8 mouse cellular contexts compared by ENCODE assay signal in the genomic region with DNA sequence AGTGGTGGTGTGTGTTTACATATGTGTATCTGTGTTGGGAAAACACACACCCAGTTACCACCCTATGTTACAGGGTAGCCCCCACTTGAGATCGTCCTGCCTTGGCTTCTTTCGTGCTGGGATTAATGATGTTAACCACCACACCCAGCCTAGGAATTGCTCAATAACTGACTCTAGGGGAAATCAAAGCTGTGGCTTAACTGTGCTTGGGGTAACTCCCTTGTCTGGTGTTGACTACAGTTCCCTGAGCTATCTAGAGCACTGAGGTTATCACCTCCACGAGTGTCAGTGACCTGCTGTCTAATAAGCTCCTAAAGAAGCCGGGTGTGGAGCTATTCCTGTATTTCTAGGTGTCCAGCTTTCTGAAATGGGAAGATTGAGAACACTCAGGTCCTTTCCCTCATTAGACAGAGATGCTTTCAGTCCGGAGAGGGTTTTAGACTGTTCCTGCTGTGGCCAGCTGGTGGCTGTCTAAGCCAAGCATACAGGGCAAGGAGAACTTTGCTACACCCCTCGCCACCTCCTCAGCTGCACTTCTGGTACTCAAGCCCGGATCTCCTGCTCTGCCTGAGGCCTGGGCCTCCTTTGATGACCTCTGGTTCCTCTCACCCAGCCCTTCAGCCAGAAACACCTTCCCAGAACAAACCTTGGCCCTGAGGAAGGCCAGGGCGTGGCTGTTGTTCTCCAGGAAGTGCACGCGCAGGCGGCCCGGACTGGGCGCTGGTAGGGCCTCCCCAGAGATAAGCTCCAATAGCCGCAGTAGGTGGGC. TPM values are rescaled to one million over a fixed set of nuclear protein-coding genes. Genes with fewer than 3 reads are reported as not detected.
DNase-seq lines count a peak whose midpoint lies in the region; ATAC-seq and TF ChIP-seq lines count a peak whose summit lies in the region.

No protein-coding gene starts in this region.

- intact Hi-C loops in heart, adult 2 months (cut with DNase I) = loop anchor here (1.0 to 5.0 kb wide), 2 partner anchors 86 to 198 kb away; no protein-coding TSS in a partner anchor

- H3K27me3 ChIP-seq in hindbrain, postnatal 0 days (ENCODE audit: insufficient read depth, low read length) = no peaks in the 10 kb centered on the region
- H3K27me3 ChIP-seq in hindbrain, embryonic 13.5 days = no peaks in the 10 kb centered on the region
- peaks cover 13% of the 10 kb centered on the region for H3K27me3 ChIP-seq in G1E (ENCODE audit: insufficient read depth, low read length)
- no peaks in the 10 kb centered on the region for H3K27me3 ChIP-seq in heart, adult 2 months (ENCODE audit: control insufficient read depth, insufficient read depth, low read length)
- H3K27me3 ChIP-seq in limb, embryonic 14.5 days (ENCODE audit: control insufficient read depth, insufficient read depth, low read length) = no peaks in the 10 kb centered on the region
- no peaks in the 10 kb centered on the region for H3K27me3 ChIP-seq in stomach, embryonic 16.5 days (ENCODE audit: control insufficient read depth, insufficient read depth, low read length)

- peak; percentile 69 for TF ChIP-seq CTCF in hindbrain, postnatal 0 days (IDR thresholded peaks at IDR 0.05; ENCODE audit: low read depth)
- TF ChIP-seq CTCF in G1E (IDR thresholded peaks at IDR 0.05; ENCODE audit: low read depth, low read length) = no peak
- peak; percentile 87 for TF ChIP-seq CTCF in heart, adult 2 months (IDR thresholded peaks at IDR 0.05)

- peak; percentile 33 for DNase-seq in hindbrain, postnatal 0 days (ENCODE audit: low spot score)
- peak; percentile 50 for DNase-seq in G1E (ENCODE audit: low spot score)
- DNase-seq in heart, adult 2 months = peak; percentile 73
- no peak for DNase-seq in limb, embryonic 14.5 days (ENCODE audit: low spot score)
- no peak for DNase-seq in left cerebral cortex, adult 9 months (ENCODE audit: low spot score in 2 of 2)
- DNase-seq in cerebellum, postnatal 36 days = no peak

- no peak overlapping the region for H3K27ac ChIP-seq in hindbrain, postnatal 0 days
- no peak overlapping the region for H3K27ac ChIP-seq in hindbrain, embryonic 13.5 days
- H3K27ac ChIP-seq in heart, adult 2 months = peak overlapping the region; percentile 49; the same call in 1 of the 2 replicates
- H3K27ac ChIP-seq in limb, embryonic 14.5 days (replicated peaks; ENCODE audit: low read depth, low read length) = no peak overlapping the region
- peak overlapping the region; percentile 36; the same call in 1 of the 2 replicates for H3K27ac ChIP-seq in stomach, embryonic 16.5 days (ENCODE audit: low read length)

- H3K4me3 ChIP-seq in hindbrain, postnatal 0 days (ENCODE audit: low read length) = no peak overlapping the region
- no peak overlapping the region for H3K4me3 ChIP-seq in hindbrain, embryonic 13.5 days
- H3K4me3 ChIP-seq in G1E (ENCODE audit: low read depth, low read length) = no peak overlapping the region; the same call in 1 of the 2 replicates
- no peak overlapping the region for H3K4me3 ChIP-seq in heart, adult 2 months
- no peak overlapping the region for H3K4me3 ChIP-seq in limb, embryonic 14.5 days (replicated peaks; ENCODE audit: low read length)
- H3K4me3 ChIP-seq in stomach, embryonic 16.5 days (replicated peaks; ENCODE audit: low read length) = no peak overlapping the region

- peak; percentile 73 for TF ChIP-seq EP300 in heart, adult 2 months (IDR thresholded peaks at IDR 0.05; ENCODE audit: insufficient read depth, low read depth, low read length)

- no peak for TF ChIP-seq POLR2A in heart, adult 2 months (IDR thresholded peaks at IDR 0.05; ENCODE audit: insufficient read depth, low read depth, low read length)
- no peak for TF ChIP-seq POLR2A in limb, embryonic 14.5 days (IDR thresholded peaks at IDR 0.05; ENCODE audit: borderline replicate concordance, extremely low read depth, insufficient read depth, insufficient read length)

- H3K4me1 ChIP-seq in hindbrain, postnatal 0 days (ENCODE audit: insufficient read depth, low read length) = no peaks in the 10 kb centered on the region
- no peaks in the 10 kb centered on the region for H3K4me1 ChIP-seq in hindbrain, embryonic 13.5 days (replicated peaks)
- peaks cover 15% of the 10 kb centered on the region for H3K4me1 ChIP-seq in G1E (ENCODE audit: insufficient read depth, low read depth, low read length)
- H3K4me1 ChIP-seq in heart, adult 2 months (ENCODE audit: control insufficient read depth, insufficient read depth, low read length) = no peaks in the 10 kb centered on the region
- H3K4me1 ChIP-seq in limb, embryonic 14.5 days (ENCODE audit: control insufficient read depth, insufficient read depth, low read length) = no peaks in the 10 kb centered on the region
- peaks cover 7% of the 10 kb centered on the region; the same call in 1 of the 2 replicates for H3K4me1 ChIP-seq in stomach, embryonic 16.5 days (ENCODE audit: control insufficient read depth, insufficient read depth, low read length)

- WGBS in hindbrain, postnatal 0 days = 84% methylated on average over 14 of the region's 14 CpGs
- WGBS in hindbrain, embryonic 13.5 days = 81% methylated on average over 14 of the region's 14 CpGs
- 25% methylated on average over 14 of the region's 14 CpGs for WGBS in heart, adult 2 months
- WGBS in limb, embryonic 14.5 days = 73% methylated on average over 14 of the region's 14 CpGs
- 52% methylated on average over 14 of the region's 14 CpGs for WGBS in stomach, embryonic 16.5 days

- H3K9me3 ChIP-seq in hindbrain, postnatal 0 days (ENCODE audit: low read length) = no peaks in the 10 kb centered on the region
- no peaks in the 10 kb centered on the region for H3K9me3 ChIP-seq in hindbrain, embryonic 13.5 days
- peaks cover 3% of the 10 kb centered on the region; the same call in 1 of the 2 replicates for H3K9me3 ChIP-seq in G1E (replicated peaks)
- no peaks in the 10 kb centered on the region for H3K9me3 ChIP-seq in limb, embryonic 14.5 days (ENCODE audit: control insufficient read depth, low read length)
- no peaks in the 10 kb centered on the region; the same call in 1 of the 2 replicates for H3K9me3 ChIP-seq in stomach, embryonic 16.5 days (replicated peaks; ENCODE audit: control insufficient read depth, low read length)

- no peak overlapping the region for H3K4me2 ChIP-seq in hindbrain, postnatal 0 days (ENCODE audit: low read depth, low read length)
- H3K4me2 ChIP-seq in hindbrain, embryonic 13.5 days = no peak overlapping the region
- H3K4me2 ChIP-seq in limb, embryonic 14.5 days (replicated peaks; ENCODE audit: low read depth, low read length, severe bottlenecking) = no peak overlapping the region
- no peak overlapping the region for H3K4me2 ChIP-seq in stomach, embryonic 16.5 days (ENCODE audit: low read depth, low read length)

- no peaks in the 10 kb centered on the region for H3K36me3 ChIP-seq in hindbrain, postnatal 0 days (ENCODE audit: insufficient read depth, low read length)
- H3K36me3 ChIP-seq in hindbrain, embryonic 13.5 days = no peaks in the 10 kb centered on the region
- H3K36me3 ChIP-seq in G1E (replicated peaks) = peaks cover 4% of the 10 kb centered on the region
- no peaks in the 10 kb centered on the region for H3K36me3 ChIP-seq in heart, adult 2 months (ENCODE audit: control insufficient read depth, insufficient read depth, low read length)
- H3K36me3 ChIP-seq in limb, embryonic 14.5 days (ENCODE audit: control insufficient read depth, insufficient read depth, low read length) = no peaks in the 10 kb centered on the region
- no peaks in the 10 kb centered on the region for H3K36me3 ChIP-seq in stomach, embryonic 16.5 days (ENCODE audit: control insufficient read depth, insufficient read depth, low read length)

- ATAC-seq in hindbrain, postnatal 0 days = no peak
- ATAC-seq in hindbrain, embryonic 13.5 days (ENCODE audit: low FRiP score) = no peak
- no peak for ATAC-seq in G1E (ENCODE audit: extremely low read depth, insufficient number of reproducible peaks, low FRiP score, poor library complexity, severe bottlenecking)
- ATAC-seq in limb, embryonic 14.5 days (ENCODE audit: low FRiP score, low read depth) = peak; percentile 64; the same call in 1 of the 2 replicates
- peak; percentile 73 for ATAC-seq in stomach, embryonic 16.5 days (ENCODE audit: insufficient read depth, low FRiP score)

- H3K79me2 ChIP-seq in heart, adult 2 months (replicated peaks; ENCODE audit: control insufficient read depth, insufficient read depth, low read length) = no peaks in the 10 kb centered on the region

- no peak overlapping the region for H3K9ac ChIP-seq in hindbrain, postnatal 0 days (replicated peaks; ENCODE audit: low read length)
- no peak overlapping the region for H3K9ac ChIP-seq in hindbrain, embryonic 13.5 days
- H3K9ac ChIP-seq in heart, adult 2 months (ENCODE audit: low read depth, low read length) = no peak overlapping the region
- H3K9ac ChIP-seq in limb, embryonic 14.5 days (ENCODE audit: low read depth, low read length, severe bottlenecking) = 0 out of 2 replicates have a peak overlapping the region, but pooled peaks have one; percentile 31
- H3K9ac ChIP-seq in stomach, embryonic 16.5 days (ENCODE audit: low read length) = peak overlapping the region; percentile 43

RNA-seq across cellular contexts. Expression of a gene that starts 51.6 kb away (rescaled TPM):
- 5.5 and 12.3 TPM in 2 replicates for total RNA-seq in hindbrain, postnatal 0 days (2014; rRNA removed)
- 0.30 and 0.33 TPM in 2 replicates for polyA plus RNA-seq in hindbrain, postnatal 0 days (2015; fragmentation: Nextera tagmentation; extraction: Ambion mirVana)
- 3.7 and 4.1 TPM in 2 replicates for polyA plus RNA-seq in hindbrain, embryonic 13.5 days (2015; fragmentation: Nextera tagmentation; extraction: Ambion mirVana)
- 0.19 TPM in 1 of 2 replicates, not detected in the other for total RNA-seq in G1E (2014; fragmentation: Nextera tagmentation)
- 0.06 and 0.27 TPM in 2 replicates for total RNA-seq in G1E (2017)
- 0.35 and 0.59 TPM in 2 replicates for polyA plus RNA-seq in G1E (2012)
- total RNA-seq in heart, adult 2 months (2021) = 1 to 10 TPM; 1.6 to 1.9 TPM
- polyA plus RNA-seq in heart, adult 2 months (2012; rRNA removed) = 3.3 and 4.1 TPM in 2 replicates
- polyA plus RNA-seq in limb, embryonic 14.5 days (2012; rRNA removed) = 21.9 and 22.8 TPM in 2 replicates
- polyA plus RNA-seq in limb, embryonic 14.5 days (2014; fragmentation: Nextera tagmentation; extraction: Ambion mirVana) = 1.7 and 1.9 TPM in 2 replicates
- polyA plus RNA-seq in stomach, embryonic 16.5 days (2015; fragmentation: Nextera tagmentation; extraction: Ambion mirVana) = 1.8 and 2.7 TPM in 2 replicates

RNA-seq across cellular contexts. Expression of a gene that starts 57.5 kb away (rescaled TPM):
- 2.9 and 6.8 TPM in 2 replicates for total RNA-seq in hindbrain, postnatal 0 days (2014; rRNA removed)
- polyA plus RNA-seq in hindbrain, postnatal 0 days (2015; fragmentation: Nextera tagmentation; extraction: Ambion mirVana) = 1.3 and 1.8 TPM in 2 replicates
- polyA plus RNA-seq in hindbrain, embryonic 13.5 days (2015; fragmentation: Nextera tagmentation; extraction: Ambion mirVana) = 5.2 and 5.6 TPM in 2 replicates
- total RNA-seq in G1E (2014; fragmentation: Nextera tagmentation) (not detected in 2 replicates), G1E (2017) (0.05 and 0.23 TPM in 2 replicates)
- polyA plus RNA-seq in G1E (2012) = 0.06 and 0.21 TPM in 2 replicates
- under 1 TPM; 0.55 to 0.77 TPM for total RNA-seq in heart, adult 2 months (2021)
- polyA plus RNA-seq in heart, adult 2 months (2012; rRNA removed) = 2.2 and 6.2 TPM in 2 replicates
- polyA plus RNA-seq in limb, embryonic 14.5 days (2012; rRNA removed) = 19.5 and 26.1 TPM in 2 replicates
- polyA plus RNA-seq in limb, embryonic 14.5 days (2014; fragmentation: Nextera tagmentation; extraction: Ambion mirVana) = 3.0 and 4.6 TPM in 2 replicates
- 2.4 and 5.1 TPM in 2 replicates for polyA plus RNA-seq in stomach, embryonic 16.5 days (2015; fragmentation: Nextera tagmentation; extraction: Ambion mirVana)

RNA-seq across cellular contexts. Expression of a gene that starts 57.5 kb away (rescaled TPM):
- 16.3 and 18.7 TPM in 2 replicates for total RNA-seq in hindbrain, postnatal 0 days (2014; rRNA removed)
- 20.0 and 20.3 TPM in 2 replicates for polyA plus RNA-seq in hindbrain, postnatal 0 days (2015; fragmentation: Nextera tagmentation; extraction: Ambion mirVana)
- 23.5 and 25.9 TPM in 2 replicates for polyA plus RNA-seq in hindbrain, embryonic 13.5 days (2015; fragmentation: Nextera tagmentation; extraction: Ambion mirVana)
- total RNA-seq in G1E (2014; fragmentation: Nextera tagmentation) (2.8 and 3.7 TPM in 2 replicates), G1E (2017) (0.66 and 0.70 TPM in 2 replicates)
- polyA plus RNA-seq in G1E (2012) = 3.2 TPM in 2 replicates
- total RNA-seq in heart, adult 2 months (2021) = 1 to 10 TPM; 6.3 to 7.4 TPM
- polyA plus RNA-seq in heart, adult 2 months (2012; rRNA removed) = 6.4 and 14.6 TPM in 2 replicates
- polyA plus RNA-seq in limb, embryonic 14.5 days (2012; rRNA removed) = 20.2 and 24.9 TPM in 2 replicates
- 26.1 and 28.2 TPM in 2 replicates for polyA plus RNA-seq in limb, embryonic 14.5 days (2014; fragmentation: Nextera tagmentation; extraction: Ambion mirVana)
- polyA plus RNA-seq in stomach, embryonic 16.5 days (2015; fragmentation: Nextera tagmentation; extraction: Ambion mirVana) = 13.4 and 15.4 TPM in 2 replicates

Comparison
In these comparisons a context has a peak if more than half of its experiments do, and no peak if none do; other contexts are left out.
1. ATAC-seq: peak in limb, embryonic 14.5 days (single experiment) and stomach, embryonic 16.5 days (single experiment); none in hindbrain, postnatal 0 days (single experiment), hindbrain, embryonic 13.5 days (single experiment) and G1E (single experiment).
2. DNase-seq: peak in hindbrain, postnatal 0 days (single experiment), G1E (single experiment) and heart, adult 2 months (2 of 2); none in limb, embryonic 14.5 days (single experiment), left cerebral cortex, adult 9 months (0 of 2) and cerebellum, postnatal 36 days (0 of 2).
3. H3K27ac ChIP-seq: peak in heart, adult 2 months (single experiment) and stomach, embryonic 16.5 days (single experiment); none in hindbrain, postnatal 0 days (single experiment), hindbrain, embryonic 13.5 days (single experiment) and limb, embryonic 14.5 days (single experiment).
4. H3K9ac ChIP-seq: peak in limb, embryonic 14.5 days (single experiment) and stomach, embryonic 16.5 days (single experiment); none in hindbrain, postnatal 0 days (single experiment), hindbrain, embryonic 13.5 days (single experiment) and heart, adult 2 months (single experiment).